Mouse (Mus musculus) C2C12 (cell line): Measurements from ENCODE around the gene Acbd3.

Source experiments
- CEBPB ChIP-seq: IDR thresholded peaks from one replicate; pipeline ENCODE4 v1.6.1; 2011; ENCODE audit warnings: low read depth, mild to moderate bottlenecking, control low read depth, moderate library complexity
- CTCF ChIP-seq: IDR thresholded peaks from one replicate; pipeline ENCODE4 v1.5.1; 2011; ENCODE audit not compliant: control insufficient read depth, insufficient read depth, insufficient read length
- FOSL1 ChIP-seq: IDR thresholded peaks from one replicate; pipeline ENCODE4 v1.8.0; 2011; ENCODE audit warnings: mild to moderate bottlenecking, low read length; ENCODE audit not compliant: poor library complexity, insufficient read depth, severe bottlenecking
- MAX ChIP-seq: IDR thresholded peaks from one replicate; pipeline ENCODE4 v1.6.1; 2011; ENCODE audit warnings: mild to moderate bottlenecking, control low read depth
- USF1 ChIP-seq: IDR thresholded peaks from one replicate; pipeline ENCODE4 v1.6.1; 2011; ENCODE audit warnings: low read depth, mild to moderate bottlenecking, control low read depth, moderate library complexity

- TF ChIP-seq CTCF (no peak), MAX (no peak), USF1 (no peak), CEBPB (no peak), FOSL1 (no peak)
These were observed 75.7 kb downstream of the Acbd3 start for GRCm38 (mm10) chr1:180801466-180801994.
